Mouse (Mus musculus): ENCODE data around the gene Erg.

Erg gene

DNA sequence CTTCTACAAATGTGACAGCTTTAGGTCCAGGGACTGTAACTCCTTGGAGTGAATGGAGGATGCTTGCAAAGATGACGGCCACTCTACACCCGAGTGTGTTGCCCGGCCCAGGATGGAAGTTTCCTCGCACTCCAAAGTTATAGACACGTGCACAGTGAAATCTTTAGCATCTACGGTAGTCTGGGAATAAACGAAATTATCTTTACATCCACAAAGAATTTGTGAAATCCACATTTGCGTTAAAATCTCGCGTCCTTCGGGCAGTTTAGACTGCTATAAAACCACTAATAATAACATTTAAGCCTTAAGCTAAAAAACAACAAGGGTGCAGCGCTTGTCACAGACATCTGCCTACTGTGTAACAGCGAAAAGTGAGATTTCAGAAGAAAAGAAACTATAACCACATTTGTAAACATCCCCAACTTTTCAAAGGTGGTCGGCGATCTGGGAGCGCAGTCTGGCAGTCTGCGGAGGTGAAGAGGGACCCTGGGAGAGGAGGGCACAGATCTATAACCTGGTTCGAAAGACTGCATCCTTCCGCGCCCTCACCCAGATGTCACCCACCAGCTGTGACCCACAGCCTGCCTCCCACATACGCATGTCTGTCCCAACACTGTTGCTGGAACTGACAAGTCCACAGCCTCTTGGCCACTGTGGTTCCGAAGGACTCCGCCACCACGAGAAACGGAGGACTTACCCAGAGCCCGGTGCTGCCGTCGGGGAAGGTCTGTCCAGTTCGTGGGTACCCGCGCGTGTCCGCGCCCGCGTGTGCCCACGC lies 1.5 kb downstream of the Erg start:
- DNase-seq (ENCODE audit: low spot score): no peak

DNA sequence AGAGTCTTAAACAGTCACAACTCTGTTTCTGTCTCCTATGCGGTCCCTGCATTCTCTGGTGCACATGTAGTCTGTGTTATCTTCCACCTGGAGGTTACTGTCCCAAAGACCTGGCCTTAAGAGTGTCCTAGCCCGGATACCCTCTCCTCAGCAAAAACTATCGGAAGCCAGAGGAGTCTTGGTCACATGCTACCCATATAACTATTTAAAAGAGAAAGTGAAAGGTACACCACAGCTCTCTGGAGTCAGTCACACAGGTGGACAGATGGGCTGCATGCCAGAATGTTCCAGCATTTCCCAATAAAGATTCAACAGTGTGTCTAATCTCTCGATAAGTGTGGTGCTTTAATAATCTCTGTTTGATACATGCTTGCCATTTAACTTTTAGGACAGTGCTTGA lies 7.1 kb downstream of the Erg start:
- no peak for DNase-seq (ENCODE audit: low spot score)

DNA sequence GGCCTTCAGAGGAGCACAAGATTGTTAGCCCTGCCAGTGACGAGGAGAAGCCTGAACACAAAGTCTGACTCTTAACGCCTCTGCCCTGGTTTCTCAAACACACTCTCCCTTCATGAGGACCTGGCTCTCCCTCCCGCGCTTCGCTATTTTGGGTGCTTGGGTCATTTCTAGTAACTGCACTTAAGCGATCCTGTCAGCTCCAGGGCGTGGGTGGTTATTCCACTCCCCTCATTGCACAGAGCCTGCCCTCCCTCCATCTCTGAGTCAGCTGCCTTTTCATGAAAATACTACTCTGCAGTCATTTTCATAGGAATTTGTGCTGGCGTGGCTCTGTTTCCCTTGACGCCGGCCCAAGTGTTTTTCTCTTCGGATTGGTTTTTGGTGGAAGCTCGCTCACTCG lies 13.2 kb downstream of the Erg start:
- peak; percentile 40 for DNase-seq (ENCODE audit: low spot score)

DNA sequence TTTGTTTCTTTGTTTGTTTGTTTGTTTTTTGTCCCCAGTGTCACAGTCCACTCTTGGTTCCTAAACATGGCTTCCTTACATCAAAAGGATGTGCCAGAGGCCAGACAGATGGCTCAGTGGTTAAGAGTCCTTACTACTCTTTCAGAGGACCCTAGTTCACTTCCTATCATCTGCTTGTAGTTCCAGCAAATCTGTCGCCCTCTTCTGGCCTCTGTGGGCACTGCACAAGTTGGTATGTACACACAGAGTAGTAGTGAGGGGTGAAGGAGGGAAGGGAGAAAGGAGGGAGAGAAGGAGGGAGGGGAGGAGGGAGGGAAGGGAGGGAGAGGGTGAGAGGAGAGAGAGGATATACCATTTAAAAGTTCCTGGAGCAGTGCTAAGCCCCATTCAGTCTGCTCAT lies 15.8 kb downstream of the Erg start:
- DNase-seq (ENCODE audit: low spot score): no peak

DNA sequence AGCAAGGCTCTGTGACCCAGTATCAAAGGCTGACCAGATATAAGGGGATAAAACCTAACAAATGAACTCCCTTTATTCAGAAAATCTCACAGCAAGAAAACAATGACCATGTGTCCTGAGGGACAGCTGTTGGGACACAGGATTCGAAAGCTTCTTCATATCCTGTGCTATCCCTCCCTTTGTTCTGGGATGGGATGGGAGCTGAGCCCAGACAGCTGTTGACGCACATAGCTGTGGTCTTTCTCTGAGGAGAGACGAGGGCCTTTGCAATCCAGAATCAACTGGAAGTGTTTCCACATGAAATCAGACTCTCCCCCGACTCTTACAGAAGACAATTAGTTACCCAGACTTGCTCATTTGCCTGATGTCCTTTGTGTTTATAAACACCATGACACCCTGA lies 29.6 kb downstream of the Erg start:
- DNase-seq (ENCODE audit: low spot score): no peak

DNA sequence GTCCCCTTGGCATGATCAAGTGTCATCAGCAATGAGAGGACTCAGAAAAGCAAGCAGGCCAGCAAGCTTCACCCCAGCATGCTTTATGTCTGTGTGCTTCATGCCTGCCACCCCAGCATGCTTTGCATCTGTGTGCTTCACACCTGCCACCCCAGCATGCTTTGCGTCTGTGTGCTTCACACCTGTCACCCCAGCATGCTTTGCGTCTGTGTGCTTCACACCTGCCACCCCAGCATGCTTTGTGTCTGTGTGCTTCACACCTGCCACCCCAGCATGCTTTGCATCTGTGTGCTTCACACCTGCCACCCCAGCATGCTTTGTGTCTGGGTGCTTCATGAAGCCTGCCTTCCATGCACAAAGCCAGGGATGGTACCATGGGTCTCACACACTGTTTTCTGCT lies 33.3 kb downstream of the Erg start:
- no peak for DNase-seq (ENCODE audit: low spot score)

DNA sequence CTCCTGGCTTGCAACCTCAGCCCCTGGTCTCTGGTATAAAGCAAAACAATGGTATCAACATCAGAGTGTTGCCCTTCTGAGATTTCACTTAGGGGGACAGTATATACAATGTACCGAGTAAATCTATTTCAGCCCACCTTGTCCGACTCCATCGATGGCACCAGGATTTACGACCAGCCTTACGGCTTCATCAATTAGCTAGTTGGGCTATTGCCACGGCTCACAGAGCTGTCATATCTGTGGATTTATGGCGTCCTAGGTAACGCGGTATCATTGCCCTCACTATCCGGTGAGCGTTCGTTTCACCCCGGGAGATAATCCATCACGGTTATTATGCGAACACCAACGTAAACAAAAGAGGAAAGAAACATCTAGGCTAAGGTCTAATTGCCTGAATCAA lies 33.9 kb downstream of the Erg start:
- no peak for DNase-seq (ENCODE audit: low spot score)

DNA sequence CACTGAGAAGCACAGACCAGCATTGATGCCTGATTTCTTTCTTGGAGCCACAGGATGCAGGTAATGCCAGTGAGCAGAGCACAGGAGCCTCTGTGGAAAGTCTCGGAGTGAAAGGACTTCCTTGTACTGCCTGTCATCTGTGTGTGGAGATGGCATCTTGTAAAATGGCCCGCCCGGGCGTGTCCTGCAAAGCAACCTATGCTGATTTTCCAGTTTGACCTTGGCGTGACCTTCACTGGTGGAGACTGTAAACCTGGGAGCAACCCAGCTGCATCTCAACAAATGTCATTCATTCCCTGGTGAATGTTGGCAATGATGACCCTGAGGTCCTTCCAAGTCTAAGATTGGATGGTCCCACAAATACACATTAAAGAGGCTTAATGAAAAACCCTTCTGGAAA lies 35.9 kb downstream of the Erg start:
- no peak for DNase-seq (ENCODE audit: low spot score)

DNA sequence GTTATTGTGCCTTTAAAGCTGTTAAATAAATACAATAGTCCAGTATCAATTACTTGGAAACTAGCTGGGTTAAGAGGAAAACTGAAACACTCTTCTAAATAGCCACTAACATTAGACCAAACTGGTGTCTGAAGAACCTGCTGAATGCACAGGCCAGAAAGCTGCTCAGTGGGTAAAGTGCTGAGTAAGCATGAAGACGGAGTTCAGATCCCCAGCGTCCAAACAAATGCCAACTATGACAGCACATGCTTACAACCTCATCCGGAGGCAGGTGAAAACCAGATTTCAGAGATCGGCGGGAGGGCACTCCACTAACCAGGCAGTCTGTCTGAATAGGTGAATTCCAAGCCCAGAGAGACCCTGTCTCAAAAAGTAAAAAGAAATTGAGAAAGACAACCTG lies 41.6 kb downstream of the Erg start:
- no peak for DNase-seq (ENCODE audit: low spot score)

DNA sequence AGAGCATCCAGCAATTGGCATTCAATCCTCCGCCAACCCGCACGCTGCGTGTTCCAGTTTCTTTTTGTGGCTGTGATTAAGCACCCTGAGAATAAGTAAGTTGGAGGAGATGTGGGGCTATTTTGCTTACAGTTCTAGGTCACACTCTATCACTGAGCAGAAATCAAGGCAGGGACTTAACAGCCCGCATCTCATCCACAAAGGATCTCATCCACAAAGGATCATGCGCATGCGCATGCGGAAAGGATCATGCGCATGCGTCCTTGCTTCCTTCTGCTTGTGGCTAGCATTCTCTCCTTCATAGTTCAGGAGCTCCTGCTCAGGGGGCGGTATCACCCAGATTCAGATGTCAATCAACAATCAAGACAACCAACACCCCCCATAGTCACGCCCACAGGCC lies 42.9 kb downstream of the Erg start:
- DNase-seq (ENCODE audit: low spot score): no peak

DNA sequence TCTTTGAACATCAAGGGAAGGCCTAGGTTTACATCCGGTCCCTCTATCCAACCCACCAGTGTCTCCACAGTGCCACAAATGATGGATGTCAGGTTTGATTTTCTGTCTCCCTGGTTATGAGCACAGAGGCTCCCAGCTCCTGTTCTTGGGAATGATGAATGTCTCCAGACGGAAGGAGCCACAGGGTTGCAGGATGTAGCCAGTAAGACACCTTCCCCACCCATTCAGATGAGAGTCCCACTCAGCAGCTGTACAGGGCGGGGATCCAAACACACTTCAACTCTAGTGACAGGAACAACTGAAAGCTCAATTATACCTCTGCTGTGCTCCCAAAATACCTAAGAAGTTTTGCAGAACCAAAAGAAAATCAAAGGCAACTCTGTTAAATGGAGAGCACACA lies 51.2 kb downstream of the Erg start:
- no peak for DNase-seq (ENCODE audit: low spot score)

DNA sequence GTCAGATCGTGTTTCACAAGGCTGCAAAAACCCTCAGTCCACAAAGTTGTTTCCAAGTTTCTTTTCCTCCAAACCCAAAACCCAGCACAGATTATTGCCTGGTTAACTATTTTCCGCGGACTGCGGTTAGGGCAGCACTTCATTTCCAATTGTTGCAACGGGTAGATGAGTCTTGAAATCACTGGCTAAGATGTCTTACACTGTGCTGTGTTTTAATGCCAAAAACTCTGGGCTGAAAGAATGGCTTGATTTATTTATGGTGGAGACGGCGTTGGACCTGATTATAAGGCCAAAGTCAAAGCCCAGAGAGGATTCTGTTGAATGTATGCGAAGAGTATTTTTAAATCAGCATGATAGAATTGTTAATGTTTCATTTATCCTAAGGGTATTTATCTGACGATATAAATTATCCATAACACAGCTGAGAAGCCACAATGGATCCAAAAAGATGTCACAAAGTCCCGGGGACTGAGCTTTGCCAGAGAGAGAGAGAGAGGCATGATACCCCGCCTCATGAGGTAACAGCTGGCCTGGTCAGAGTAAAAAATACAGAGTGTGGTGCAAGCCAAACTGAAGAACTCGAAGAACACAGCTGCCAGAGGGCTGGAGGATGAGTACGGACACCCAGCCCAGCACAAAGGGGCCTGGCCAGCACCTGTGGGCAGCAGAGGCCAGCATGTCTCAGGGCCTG lies 53.9 kb downstream of the Erg start:
- no peak for DNase-seq (ENCODE audit: low spot score)

DNA sequence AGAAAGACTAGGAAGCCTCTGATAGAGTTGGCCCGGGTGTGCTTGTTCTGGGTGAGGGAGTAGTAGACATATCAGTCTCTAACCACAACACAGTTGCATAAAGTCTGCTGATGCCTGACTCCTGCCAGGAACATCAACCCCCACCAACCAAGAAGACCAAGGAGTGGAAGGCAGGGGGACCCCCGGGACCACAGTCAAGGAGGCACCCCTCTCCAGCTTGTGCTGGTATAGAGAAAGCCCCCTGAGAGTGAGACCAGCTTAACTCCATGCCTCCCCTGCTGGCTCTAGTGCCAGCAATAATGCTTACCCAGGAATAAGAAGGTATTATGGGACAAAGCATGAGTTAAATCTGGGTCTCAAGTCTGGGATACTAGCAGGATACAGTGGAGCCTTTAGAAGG lies 58.8 kb downstream of the Erg start:
- DNase-seq (ENCODE audit: low spot score): no peak

DNA sequence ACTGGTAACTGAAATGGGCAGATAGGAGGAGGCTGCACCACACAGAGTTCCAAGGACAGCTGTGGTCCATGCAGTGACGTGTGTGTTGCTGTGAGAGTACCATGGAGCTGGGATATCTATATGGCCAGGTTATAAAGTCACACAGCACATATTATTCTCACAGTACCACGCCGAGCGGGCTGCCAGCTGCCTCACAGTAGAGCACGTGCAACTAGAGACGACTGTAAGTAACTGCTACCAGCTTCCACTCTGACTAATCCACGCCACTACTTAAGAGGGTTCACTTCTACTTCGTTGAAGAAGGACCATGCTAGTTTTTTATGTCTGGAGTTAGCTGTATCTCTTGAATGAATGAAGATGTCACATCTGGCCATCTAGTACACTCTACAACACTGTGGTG lies 66.9 kb downstream of the Erg start:
- DNase-seq (ENCODE audit: low spot score): no peak

DNA sequence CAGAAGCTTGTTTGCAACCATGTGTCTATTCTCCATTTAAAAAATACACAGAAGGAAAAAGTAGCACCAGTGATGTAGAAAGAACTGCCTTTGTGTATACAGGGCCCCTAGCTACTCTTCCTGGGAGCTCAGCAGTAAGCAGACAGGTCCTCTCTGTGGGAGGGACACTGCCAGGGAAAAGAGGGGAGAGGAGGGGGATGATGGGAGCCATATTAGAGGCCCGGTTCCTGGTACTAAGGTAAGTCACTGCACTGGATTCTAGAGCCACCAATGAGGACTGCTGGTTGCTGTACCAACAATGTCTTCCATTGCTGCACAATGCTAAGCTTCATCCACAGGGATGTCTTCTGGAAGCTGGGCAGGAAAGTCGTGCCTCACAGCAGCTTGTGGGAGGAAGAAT lies 80.3 kb downstream of the Erg start:
- no peak for DNase-seq (ENCODE audit: low spot score)

DNA sequence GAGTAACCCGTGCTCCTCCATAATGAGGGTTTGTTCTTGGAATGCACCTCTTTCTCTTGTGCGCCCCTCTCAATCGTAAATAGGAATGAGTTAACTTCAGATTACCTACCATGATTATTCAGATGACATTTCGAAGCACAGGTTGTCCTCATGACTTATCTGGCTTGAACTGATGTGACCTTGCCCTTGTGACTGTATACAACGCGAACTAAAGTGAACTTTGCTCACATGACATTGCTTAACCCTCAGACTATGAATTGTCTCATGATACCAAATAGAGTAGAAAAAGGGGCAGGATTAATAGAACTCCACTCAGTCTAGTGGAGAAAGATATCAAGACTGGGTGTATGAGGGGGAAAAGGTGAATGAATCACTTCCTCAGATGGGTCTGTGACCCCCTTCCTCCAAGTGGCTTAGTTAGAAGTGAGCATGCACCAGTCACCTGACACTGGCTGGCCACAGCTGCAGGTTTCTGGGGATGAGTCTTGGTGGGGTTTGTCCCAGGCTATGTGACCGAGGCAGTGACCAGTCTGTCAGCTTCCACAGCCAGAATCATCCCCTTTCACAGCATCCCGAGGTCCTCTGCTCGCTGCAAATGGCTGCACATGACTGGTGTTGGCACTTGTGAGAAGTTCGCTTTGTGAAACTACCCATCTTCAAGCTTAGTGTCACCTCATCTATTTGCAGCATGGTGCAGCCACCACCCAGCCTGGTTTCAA lies 89.7 kb downstream of the Erg start:
- DNase-seq (ENCODE audit: low spot score): no peak

DNA sequence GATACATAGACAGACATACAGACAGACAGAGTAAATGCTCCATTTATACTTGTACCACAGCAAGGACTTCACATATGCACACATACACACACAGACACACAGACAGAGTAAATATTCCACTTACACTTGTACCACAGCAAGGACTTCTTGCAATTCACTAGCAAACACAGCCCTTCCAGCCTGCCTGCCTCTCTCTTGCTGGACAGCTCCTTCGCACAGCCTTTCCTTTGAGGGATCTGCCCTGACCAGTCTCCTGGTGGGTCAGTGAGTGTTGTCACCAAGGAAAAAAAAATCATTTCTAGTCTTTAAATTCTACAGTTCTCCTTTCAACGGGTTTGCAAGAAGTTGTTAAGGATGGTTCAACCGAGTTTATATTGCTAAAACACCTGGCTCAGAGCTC lies 92.3 kb downstream of the Erg start:
- no peak for DNase-seq (ENCODE audit: low spot score)

DNA sequence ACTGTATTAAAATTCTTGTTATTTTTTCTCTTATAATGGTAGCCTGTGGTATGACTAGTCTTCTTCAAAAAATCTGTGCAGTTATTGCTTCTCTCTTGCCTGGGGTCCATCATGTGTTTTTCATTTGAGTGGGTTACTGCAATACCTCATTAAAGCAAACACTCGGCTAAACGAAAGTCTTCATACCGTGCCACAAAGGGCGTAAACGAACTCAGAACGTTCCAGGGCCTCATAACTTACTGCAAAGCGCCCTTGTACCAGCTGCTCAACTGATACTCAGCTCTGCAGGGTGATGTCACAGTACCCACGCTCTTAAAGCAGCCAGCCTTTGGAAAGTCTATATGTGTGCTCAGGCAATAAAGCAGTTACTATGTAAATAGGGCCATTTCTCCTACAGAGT lies 93.1 kb downstream of the Erg start:
- DNase-seq (ENCODE audit: low spot score): no peak

DNA sequence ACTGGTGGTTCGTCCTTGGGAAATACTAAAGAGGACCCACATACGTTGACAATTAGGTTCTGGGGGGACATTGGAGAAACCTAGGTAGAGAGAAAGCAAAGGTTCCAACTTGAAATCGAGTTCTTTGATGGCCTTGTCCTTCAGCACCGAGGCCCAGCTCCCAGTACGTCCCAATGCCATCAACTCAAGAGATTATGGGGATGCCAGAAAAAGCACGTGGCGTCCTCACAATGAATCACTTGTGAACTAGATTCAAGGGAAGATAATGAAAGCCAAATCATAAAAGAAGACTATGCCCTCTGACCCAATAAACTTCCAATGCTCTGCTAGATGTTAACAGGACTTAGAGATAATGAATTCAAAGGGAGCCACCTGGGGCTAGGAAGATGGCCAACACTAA lies 94.2 kb downstream of the Erg start:
- DNase-seq (ENCODE audit: low spot score): no peak

DNA sequence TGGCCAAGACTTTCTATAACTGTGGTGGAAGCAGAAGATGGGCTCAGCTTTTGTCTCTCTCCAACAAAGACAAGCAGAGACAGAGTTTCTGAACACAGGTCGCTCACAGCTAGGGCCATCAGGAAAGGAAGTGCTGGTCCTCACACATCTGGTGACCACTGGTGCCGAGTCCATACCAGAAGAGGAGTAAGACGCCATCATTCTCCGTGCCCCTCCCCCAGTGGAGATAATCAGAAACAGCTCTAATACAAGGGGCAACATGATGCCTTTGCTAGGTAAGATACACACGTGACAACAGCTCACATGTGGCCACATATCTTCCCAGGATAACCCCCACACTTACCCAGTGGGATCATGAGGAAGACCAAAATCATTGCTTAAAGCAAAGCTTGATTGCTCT lies 96.0 kb downstream of the Erg start:
- no peak for DNase-seq (ENCODE audit: low spot score)

DNA sequence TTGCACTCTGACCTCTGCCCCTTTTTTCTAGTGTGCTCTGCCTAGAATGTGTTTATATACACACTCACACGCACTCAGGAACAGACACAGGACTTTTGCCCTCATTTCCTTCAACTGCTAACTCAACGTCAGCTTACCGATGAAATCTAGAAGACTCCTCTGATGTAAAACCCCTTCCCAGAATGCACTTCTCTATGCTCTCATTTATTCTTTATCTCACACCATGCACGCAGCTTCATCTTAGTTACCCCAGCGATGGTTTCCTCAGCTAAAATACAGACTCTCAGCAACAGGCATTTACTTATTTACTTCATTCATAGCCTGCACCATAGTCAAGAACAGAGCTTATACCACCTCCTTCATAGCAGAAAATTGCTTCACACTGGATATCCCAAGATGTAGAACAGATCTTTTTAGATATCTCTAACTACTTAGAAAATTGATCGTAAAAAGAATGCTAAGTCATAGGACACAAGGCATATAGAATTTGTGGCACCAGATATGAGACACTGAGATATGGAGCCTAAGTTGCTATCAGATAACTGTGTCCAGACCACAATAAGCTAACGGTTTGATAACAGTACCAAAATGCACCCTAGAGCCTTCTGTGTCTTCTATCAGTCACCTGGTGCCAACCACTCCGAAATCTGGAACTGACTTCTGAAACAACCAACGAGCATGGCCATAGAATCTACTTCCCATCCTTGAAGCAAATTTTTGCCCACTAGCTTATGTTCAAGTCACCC lies 98.6 kb downstream of the Erg start:
- no peak for DNase-seq (ENCODE audit: low spot score)

DNA sequence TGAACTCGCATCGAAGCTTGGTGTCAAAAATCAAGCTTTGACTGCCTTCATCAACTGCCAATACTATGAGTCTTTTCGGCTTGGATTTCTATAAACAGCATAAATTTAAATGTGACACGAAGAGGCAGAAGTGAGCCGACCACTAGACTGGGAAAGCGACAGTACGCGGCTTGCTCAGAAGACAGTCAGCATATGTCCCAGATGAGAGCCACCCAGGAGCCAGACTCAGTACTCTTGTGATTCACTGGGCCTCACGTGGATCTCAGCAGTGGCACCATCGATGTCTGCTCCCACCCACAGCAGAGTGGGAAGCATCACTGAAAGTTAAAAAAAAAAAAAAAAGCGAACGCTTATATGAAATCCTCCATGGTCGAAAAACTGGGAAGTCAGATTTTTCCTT lies 105.2 kb downstream of the Erg start:
- no peak for DNase-seq (ENCODE audit: low spot score)

DNA sequence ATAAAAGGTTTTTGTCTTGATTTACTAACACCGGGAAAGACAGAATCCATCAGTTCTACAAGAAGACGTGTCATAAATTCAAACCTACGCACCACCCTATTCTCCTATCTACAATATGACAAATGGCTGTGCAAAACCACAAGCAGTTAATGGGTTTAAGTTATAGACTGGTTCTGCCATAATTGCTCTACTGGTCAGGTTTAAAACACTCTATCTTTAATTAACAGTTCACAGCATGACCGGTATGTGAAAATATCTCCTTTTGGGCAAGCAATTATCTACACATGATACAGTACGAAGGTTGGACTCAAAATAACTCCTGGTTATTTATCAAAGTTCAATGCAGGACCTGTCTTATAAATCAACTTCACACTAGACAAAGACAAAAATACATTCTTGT lies 107.8 kb downstream of the Erg start:
- DNase-seq (ENCODE audit: low spot score): no peak

Measured in adipocyte (in vitro differentiated cells).